Mouse (Mus musculus): ENCODE measurements around the gene 1700001C19Rik.

Gene 1700001C19Rik

DNA sequence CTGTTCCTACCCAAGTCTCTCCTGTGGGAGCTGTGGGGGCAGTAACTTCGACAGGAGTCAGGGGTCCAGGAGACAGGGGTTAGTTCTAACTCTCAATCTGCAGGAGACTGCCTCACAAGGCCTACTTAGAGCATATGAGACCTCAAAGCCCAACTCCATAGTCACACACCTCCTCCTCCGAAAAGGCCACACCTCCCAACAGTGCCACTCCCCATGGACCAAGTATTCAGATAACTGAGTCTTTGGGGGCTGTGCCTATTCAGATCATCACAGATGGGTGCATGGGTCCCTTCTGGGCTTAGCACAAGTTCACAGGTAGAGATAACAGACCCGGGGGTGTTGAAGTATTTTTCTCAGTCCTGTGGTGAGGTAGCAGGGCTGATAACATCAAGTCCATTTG is 24.5 kb upstream of the 1700001C19Rik start:
- DNase-seq = no peak

DNA sequence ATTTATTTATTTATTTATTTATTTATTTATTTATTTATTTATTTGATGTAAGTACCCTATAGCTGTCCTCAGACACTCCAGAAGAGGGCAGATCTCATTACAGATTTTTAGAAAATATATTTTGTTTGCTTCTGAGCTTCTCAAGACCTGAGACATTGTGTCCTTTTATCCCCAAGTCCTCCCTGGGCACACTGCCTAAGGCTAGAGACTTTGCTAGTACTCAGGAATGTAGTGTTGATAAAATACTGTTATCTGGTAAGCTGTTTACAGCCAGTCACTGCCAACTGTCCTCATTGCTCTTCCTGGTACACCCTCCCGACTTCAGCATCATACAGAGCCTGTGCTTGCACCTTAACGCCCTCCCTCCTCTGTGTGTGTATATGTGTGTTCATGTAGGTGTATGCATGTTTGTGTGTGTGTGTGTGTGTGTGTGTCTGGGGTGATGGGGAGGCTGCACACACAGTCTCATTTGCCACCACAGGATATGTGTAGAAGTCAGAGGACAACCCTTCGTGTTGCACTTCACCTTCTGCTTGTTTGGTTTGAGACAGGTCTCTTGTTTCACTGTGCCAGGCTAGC is 22.3 kb upstream of the 1700001C19Rik start:
- DNase-seq = no peak

DNA sequence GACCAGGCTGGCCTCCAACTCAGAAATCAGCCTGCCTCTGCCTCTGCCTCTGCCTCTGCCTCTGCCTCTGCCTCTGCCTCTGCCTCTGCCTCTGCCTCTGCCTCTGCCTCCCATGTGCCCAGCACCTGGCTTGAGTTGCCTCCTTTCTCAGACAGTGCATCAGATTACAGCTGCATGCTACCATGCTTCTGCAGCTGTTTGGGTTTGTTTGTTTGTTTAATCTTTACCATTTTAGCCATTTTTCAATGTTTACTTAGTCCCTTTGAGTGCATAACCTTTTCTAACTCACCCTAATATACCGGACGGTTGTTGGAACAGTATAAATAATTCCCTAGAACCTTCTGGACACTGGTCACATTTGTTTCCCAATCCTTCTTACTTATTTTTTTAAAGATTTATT is 21.8 kb upstream of the 1700001C19Rik start:
- no peak for DNase-seq

DNA sequence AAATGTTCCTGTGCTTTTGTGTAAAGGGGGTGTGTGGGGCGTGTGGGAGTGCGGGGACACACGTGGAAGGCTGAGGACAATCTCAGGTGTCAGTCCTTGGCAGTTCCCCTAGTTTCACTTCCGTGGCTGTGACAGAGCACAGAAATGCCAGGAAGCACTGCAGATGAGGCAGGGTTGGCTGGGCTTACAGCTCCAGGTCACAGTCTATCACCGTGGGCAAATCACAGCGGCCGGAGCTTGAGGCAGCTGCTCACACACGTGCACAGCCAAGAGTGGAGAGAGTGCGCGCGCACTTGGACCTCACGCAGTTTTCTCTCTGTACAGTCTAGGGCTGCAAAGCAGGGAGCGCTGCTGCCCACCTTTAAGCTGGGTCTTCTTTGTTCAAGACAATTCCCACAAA is 21.1 kb upstream of the 1700001C19Rik start:
- no peak for DNase-seq

DNA sequence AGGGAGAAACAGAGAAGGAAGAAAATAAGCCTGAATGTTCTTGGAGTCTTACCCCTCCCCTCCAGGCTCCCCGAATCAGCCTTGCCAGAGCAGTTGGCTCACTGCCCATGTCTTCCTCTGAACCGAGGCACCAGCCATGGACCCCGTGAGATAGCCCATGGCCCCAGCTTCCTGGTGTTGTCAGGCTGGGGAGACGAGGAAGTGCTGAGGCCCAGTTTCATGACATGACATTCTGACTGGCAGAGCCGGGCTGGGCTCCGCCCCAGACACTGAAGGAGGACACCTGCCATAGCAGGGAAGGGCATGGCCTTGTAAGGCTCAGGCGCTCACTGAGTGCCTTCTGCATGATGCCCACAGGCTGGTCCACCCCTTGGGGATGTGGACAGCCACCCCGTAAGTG is 17.5 kb upstream of the 1700001C19Rik start:
- no peak for DNase-seq

DNA sequence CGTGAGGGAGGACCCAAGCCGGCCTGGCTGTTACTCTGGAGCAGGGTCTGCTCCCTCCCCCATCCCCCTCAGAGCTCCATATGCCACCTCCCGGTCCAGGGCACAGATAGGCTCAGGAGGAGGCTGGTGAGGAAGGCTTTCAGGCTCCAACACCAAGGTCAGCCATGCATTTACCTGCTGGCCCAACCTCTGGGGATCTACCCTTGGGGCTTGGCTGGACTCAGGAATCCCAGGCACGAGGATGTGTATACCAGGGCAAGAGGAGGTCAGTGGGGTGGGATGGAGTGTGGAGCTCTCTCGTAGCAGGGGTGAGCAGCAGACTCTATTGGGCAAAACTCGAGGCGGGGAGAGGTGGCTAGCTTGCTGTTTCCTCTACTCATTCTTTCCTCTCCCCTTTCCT is 15.7 kb upstream of the 1700001C19Rik start:
- DNase-seq = no peak

DNA sequence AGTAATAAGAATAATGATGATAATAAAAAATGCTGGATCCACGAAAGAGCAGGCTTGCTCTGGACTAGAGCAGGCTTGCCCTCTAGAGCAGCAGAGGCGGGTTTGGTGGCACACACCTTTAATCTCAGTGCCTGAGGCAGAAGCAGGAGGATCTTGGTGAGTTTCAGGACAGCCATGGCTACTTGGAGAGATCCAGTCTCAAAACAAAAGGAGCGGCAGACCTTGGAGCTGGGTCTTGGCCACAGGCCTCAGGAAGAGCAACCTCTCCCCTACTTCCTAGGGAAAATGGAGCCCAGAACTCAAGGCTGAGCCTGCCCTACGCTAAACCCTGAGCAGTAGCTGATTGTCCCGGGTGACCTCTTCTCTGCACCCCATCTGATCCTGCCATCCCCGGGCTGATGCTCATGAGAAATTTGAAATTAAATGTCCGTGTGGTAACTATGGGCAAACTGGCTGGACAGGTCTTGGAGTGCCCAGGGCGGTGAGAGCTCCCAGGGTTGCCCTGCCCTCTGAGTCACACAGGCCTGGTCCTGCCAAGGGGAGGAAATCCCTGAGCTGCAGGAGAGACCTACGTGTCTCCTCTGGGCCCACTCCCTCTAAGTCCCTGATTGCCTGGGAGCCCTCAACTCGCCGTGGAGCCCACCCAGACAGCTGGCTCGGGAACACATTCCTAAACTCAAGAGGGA is 13.8 kb upstream of the 1700001C19Rik start:
- DNase-seq = no peak

DNA sequence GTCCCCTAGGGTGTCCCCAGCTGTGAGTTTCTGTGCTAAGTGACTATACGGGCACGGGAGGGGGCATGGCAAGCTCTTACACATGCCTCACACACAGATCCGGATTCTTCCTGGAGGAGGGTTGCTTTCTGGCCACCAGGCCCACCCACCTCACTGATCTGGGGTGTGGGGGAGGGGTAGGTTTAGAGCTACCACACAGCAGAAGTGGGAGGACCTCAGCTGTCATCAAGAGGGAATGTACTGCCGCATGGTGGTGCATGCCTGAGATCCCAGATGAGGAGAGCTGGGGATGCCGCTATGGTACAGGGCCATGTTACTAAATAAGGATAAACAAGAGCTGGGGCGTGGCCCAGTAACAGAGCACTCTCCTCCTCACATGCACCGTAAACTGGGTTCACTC is 13.1 kb upstream of the 1700001C19Rik start:
- DNase-seq = peak; percentile 54

DNA sequence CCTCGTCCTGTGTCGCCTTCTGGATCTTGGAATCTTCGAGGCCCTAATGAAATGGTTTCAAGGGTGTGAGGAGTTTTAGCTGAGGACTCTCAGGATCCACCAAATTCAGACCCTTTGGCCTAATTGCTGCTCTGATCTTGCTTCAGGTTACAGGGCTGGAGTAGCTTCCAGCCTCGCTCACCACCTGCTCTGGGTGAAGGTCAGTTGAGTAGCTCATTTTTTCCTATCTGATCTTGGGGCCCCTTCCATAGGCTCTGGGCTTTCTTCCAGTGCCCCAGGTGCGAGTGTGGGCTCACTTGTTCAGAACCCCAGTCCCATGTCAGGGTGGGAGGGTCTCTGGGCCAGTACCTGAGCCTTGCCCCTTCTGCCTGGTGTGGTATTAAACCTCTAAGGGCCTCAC is 12.3 kb upstream of the 1700001C19Rik start:
- DNase-seq = no peak

DNA sequence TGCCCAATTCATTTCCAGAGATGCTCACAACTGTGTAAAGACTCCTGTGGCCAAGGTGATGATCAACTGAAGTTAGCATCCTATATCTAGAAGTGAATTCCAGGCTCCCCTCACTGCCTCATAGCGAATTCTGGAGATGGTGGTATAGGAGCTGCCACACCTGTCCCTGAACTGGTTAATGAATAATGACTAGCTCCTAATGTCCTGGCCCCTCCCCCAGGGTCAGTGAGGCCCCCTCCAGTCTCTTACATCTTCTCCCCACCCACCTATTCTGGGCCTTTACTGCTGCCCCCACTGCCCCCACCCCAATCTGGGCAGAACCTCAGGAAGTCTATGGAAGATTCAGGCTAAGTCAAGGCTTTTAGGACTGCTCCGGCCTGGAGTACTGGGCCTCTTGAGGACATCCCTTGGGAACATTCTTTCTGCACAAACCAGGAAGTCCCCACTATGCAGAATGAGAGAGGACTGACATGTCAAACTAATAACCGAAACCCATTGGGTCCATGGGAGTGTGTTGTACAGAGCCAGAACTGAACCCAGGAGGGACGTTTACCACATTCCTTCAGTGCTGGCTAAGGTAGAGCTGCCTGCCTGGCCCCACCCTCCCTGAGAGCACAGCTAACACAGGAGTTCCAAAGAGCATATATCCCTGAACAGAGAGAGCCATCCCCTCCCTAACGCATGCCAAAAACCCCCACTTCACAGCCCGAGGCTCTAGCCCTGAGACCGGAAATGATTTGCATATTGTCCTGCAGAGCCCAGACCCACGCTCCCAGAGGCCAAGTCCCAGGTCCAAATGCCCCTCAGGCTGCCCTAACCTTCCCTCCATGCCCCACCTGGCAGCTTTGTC is 11.6 kb upstream of the 1700001C19Rik start:
- DNase-seq = no peak

DNA sequence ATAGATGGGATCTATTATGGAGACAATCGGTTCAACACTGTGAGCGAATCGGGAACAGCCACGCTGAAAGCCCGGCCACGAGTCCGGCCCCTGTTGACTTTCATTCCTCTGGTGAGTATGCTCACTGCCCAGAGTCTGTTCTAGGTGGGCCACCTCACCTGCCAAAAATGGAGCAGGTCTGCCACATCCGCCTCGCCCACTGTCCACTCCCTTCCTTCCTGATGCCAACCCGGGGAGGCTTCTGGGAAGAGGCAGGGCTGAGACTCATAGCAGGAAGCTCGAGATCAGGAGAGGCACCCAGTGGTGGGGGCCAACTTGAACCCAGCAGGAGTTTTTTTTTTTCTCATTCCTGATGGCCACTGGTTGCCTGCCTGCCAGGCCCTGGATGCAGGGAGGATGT is 9.4 kb upstream of the 1700001C19Rik start:
- DNase-seq = no peak

DNA sequence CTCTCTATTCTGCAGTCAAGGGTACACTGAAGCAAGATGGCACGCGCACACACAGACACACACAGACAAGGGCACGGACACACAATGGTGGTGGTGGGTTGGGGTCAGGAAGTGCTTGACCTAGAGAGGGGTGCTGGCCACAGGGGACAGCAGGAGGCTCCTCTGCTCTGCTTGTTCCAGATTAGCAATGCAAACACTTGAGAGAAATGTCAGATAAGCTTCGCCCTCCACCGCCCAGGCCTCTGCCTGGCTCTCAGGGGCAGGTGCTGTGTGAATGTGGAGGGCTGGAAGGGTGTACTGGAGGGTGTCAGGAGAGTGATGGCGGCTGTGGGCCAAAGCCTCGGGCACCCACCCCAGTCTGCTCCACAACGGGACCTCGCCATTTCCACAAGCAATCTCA is 8.8 kb upstream of the 1700001C19Rik start:
- DNase-seq = no peak

DNA sequence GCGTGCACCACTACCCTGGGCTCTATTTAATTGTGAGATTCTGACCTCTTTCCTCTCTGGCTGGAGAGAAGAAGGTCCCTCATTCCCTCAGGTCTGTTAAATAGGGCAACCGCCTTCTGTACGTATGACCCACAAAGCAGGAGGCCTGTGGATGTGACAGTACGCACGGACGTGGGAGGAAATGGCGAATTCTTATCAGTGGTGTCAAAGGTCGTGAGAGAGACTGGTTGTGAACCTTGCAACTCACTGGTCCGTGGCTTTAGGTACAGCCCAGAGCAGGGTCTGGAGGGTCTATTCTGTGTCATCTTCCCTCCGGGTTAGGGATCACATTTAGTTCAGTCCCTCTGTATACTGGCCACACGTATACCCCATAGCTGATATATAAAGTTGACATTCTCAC is 8.3 kb upstream of the 1700001C19Rik start:
- DNase-seq = no peak

DNA sequence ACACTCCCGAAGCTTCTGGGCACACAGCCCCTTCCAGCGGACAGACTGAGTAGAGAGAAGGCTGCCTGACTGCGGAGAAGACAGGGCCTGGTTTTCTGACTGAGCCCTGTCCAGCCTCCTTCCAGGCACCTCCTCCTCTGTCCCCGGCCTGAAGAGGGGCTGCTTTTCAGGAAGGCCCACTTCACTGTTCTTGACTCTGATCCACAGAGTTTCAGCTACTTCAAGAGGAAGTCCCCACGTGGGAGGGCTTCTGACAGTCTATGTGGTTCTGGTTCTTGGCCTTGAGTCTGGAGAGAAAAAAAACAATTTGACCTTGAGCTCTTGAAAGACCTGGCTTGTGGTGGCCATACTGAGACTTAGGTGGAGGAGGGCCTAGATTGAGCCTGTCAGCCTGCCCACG is 6.9 kb upstream of the 1700001C19Rik start:
- no peak for DNase-seq

DNA sequence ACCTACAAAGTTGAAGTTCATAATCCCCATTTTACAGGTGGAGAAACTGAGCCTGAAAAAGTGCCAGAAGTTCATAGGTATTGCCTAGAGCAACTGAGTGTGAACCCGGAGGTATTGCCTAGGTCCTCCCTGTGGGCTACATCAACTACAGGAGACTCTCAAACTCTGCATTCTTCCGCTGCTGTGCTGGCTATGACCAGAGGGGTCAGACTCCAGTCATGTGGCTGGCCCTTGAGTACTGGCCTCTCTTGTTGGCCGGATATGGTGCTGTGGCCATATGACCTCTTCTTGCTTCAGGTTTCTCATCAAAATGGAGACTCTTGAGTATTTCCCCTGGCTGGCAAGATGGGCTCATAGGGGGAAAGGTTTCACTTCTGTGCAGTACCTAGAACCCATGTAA is 5.1 kb upstream of the 1700001C19Rik start:
- no peak for DNase-seq

DNA sequence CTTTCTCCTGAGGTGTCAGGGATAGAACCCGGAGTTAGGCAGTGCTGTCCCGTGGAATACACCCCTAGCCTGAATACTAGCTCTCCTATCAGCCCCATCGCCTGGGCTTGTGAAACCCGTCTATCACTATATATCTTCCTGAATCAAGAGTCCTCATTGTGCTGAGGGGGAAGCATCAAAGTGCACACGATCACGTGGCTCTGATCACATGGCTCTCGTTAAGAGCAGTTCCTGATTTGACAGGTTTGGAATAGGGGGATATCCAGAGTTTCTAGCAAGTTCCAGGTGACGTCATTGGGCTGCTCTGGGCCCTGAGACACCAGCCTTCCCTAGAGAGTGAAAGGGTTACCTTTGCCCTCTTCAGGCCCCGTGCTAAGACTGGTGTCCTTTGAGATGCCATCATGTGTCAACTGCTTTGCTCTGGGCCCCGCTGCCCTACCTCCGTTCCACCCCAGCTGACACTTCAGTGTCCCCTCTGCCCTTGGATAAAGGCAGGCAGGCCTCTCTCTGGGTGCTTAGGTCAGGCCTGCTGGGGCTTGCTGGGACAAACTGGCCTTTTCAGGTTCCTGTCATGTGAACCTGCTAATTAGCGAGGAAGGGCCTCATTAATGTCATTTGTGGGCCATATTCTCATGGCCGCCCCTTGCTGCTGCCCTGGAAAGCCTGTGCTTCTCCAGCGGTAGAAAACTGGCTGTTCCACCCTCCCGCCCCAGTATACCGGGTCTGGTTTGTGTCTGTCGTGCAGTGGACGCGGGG is 4.3 kb upstream of the 1700001C19Rik start:
- DNase-seq = no peak

DNA sequence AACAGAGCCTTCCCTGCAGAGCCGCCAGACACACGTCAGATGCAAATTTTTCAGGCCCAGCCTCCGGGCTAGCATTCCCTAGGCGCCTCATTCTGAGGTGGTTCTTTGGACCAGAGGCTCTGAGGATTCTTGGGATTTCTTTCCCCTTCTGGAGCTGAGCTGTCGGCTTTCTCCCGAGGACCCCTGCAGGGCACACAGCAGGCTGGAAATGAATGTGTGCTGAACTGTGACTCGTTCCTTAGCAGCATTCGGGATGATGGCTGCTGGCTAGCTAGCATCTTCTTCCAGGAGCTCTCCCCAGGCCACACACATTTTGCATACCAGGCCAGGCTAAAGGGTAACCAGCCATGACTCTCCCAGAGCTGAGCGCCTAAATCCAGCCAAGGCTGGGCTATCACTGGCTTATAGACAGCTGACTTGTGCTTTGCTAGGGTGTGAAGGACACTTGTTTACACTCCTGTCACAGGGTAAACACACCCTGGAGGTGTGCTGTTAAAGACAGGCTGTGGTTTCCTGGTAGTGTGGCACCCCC is 3.2 kb upstream of the 1700001C19Rik start:
- DNase-seq = peak; percentile 35

DNA sequence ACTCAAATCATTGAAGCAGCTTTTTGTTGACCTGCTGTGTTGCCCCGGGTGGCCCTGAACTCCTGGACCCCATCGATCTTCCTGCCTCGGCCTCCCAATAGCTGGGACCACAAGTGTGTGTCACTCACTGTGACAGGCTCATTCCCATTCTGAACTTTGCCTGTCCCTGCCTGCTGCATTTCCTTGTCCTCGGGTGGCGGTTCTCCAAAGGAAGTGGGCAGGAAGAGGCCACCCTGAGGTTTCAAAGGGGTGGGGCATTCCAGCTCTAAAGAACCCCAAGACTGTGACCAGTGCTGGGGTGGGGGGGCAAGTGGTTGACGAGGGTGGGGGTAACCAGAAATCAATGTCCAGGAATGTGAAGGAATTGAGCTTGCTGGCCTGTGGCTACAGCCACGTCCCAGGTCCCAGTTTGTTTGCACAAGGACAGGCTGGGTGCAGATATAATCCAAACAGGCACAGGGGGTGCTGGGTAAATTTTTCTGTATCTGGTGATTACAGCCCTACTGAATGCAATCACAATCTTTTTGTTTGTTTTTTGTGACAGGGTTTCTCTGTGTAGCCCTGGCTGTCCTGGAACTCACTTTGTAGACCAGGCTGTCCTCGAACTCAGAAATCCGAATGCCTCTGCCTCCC is 2.3 kb upstream of the 1700001C19Rik start:
- no peak for DNase-seq

DNA sequence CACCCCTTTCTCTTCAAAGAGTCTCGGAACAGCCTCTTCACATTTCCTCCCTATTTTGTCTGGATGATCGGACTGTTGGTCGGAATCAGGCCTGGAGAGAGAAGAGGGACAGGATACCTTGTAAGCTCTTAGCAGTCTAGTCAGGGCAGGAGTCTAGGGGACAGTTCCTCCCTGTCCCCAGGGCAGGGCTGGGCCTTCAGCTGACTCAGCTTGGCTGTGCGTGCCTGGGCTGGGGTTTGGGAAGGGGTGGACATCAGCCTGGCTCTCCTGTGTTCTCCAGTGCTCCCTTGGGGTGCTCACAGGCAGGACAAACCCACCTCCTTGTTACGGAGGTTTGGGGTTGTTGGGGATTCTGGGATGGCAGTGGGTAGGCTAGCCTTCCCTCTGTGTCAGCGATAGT is 1.4 kb upstream of the 1700001C19Rik start:
- no peak for DNase-seq

DNA sequence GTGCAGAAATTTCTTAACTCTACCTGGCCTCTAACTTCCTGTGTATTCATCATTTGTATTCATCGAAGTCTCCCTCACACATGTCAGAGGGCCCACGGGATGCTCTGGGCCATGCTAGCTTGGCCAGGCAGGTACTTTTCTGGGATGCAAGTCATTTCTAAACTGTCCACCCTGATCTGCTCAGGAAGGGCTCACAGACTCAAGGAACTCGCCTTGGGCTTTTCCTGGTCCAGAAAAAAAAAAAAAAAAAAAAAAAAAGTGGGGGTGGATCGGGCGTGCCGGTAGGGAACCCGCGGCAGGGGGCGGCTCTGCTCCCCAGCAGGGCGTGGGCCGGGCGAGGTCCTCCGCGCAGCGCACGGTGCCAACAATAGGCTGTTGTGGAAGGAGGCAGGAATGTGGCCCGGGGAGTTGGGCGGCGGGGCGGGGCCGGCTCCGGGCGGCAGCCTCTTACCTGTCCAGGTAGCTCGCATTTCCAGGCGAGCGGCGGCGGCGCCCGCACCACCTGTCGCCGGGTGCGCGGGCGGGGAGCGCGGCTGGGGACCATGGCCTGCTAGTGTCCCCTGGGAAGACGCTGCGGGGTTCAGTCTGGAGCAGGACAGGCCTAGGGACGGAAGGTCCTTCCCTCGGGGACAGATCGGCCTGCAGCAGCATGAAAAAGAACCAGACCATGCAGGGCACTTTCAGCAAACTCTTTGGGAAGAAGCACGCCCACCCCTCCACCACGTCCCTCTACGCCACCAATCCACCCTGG is 845 bp downstream of the 1700001C19Rik start, which contains the start of gene AI661453:
AI661453 (plus strand) TSS at position 460 of the 751 bp plus-strand sequence.
- peak; percentile 37 for DNase-seq

DNA sequence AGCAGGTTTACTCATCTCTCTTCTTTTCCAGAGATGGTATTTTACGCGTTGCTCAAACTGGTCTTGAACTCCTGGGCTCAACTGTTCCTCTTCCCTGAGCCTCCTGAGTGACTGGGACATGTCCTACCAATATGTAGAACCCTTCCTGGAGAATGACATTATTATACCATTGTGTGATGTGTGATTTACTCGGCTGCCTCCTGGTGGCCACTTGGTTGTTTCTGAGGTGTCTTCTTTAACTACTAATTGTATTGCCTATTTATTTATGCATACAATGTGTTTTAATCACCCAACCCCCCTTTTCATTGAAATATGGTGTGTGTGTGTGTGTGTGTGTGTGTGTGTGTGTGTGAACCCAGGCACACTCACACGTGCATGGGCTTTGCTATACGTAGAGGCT is 6.4 kb downstream of the 1700001C19Rik start:
- no peak for DNase-seq

DNA sequence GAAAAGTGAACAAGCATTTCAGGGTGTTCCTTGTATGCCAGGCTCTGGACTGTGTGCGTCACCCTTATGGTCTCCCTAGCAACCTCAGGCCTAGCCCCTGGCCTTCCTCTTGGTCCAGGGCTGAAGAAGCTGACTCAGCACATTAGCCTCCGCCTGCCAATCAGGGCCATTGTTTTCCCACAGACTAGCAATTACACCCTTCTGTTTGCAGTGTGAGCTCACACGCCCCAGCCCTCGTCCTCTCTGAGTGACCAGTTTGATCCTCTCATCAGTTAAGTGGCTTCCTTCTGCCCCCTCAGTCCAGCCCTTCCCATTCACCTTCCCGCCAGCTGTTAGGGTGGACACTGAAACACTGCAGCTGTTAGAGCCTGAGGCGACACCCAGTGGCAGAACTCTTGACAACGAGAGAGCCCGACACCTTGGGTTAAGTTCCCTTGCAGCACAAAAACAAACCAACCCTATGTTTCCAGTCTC is 8.3 kb downstream of the 1700001C19Rik start:
- DNase-seq = peak; percentile 81
